Mouse (Mus musculus) liver, embryonic 16.5 days (tissue): ENCODE data around the gene Raet1d. TPM values are rescaled to one million over a fixed set of nuclear protein-coding genes. Genes with fewer than 3 reads are reported as not detected.
"Not testable (repeated sequence)": the region's sequence is repeated elsewhere in the genome, so short reads cannot be mapped to it uniquely, and the experiment has no call there.

Experiments
- ATAC-seq: fragments of 200-750 bp; cut with Nextera tagmentation; 2 replicates; pipeline ENCODE4 v1.8.0; 2017; ENCODE audit warnings: low read depth, mild to moderate bottlenecking, moderate number of reproducible peaks, moderate library complexity
- H3K27ac ChIP-seq: fragments of 300-500 bp; sonication (generic); 2 replicates; pipeline ENCODE4 v1.5.1; 2014; ENCODE audit warnings: mild to moderate bottlenecking, low read length
- H3K27me3 ChIP-seq: fragments of 300-500 bp; sonication (generic); 2 replicates; pipeline ENCODE4 v1.6.1; 2014; ENCODE audit warnings: low read depth, low read length, mixed read lengths; ENCODE audit not compliant: control insufficient read depth, insufficient read depth
- H3K36me3 ChIP-seq: fragments of 300-500 bp; sonication (generic); 2 replicates; pipeline ENCODE4 v1.6.1; 2014; ENCODE audit warnings: mild to moderate bottlenecking; ENCODE audit not compliant: control insufficient read depth, insufficient read depth
- H3K4me1 ChIP-seq: fragments of 300-500 bp; sonication (generic); 2 replicates; pipeline ENCODE4 v1.6.1; 2014; ENCODE audit warnings: low read depth, low read length, mixed read lengths; ENCODE audit not compliant: control insufficient read depth
- H3K4me2 ChIP-seq: fragments of 300-500 bp; sonication (generic); 2 replicates; pipeline ENCODE4 v1.6.1; 2014; ENCODE audit warnings: low read depth, low read length, mixed read lengths
- H3K4me3 ChIP-seq: fragments of 300-500 bp; sonication (generic); 2 replicates; pipeline ENCODE4 v1.5.1; 2014; ENCODE audit warnings: low read depth, mild to moderate bottlenecking, low read length
- H3K9ac ChIP-seq: fragments of 300-500 bp; sonication (generic); 2 replicates; pipeline ENCODE4 v1.6.1; 2014; ENCODE audit warnings: low read depth, low read length
- H3K9me3 ChIP-seq: fragments of 300-500 bp; sonication (generic); replicated peaks from 2 replicates; pipeline ENCODE4 v1.6.1; 2016; ENCODE audit warnings: low read length; ENCODE audit not compliant: control insufficient read depth
- WGBS: fragments of 180-500 bp; shearing (Covaris S2); extraction: QIAGEN DNeasy Blood & Tissue Kit; methylation state at CpG from one replicate; pipeline ENCODE4 v1.1.7; 2014; ENCODE audit not compliant: insufficient replicate concordance; 5-methylcytosine and 5-hydroxymethylcytosine counted together
- polyA plus RNA-seq: library from polyadenylated mRNA; unstranded; fragments of >200 nt; fragmentation: Nextera tagmentation; extraction: Ambion mirVana; gene quantifications from 2 replicates; pipeline ENCODE4 v1.2.1, GENCODE M21; 2015

Gene Raet1d
- 9.0 and 10.0 TPM in 2 replicates for polyA plus RNA-seq

DNA sequence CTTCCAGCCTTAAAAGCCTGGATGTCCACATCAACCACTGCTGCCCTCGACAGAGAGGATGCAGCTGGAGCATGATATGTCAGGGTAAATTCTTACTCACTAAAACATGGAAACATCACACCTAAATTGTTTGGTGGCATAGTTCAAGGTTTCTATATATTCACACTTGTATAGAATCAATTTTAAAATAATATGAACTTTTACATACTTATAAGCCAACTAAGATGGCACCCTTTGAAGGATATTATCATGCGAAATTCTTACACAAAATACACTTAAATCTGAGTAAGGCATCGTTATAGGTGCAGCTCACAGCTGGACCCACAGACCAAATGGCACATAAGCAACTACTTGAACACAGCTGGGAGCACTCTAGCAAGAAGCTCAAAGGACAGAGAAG is at the start of gene Raet1d:
Raet1d (plus strand) TSS at position 301 of the 400 bp plus-strand sequence.
- not testable (repeated sequence) for ATAC-seq, H3K4me2 ChIP-seq, H3K4me1 ChIP-seq, H3K9ac ChIP-seq, H3K4me3 ChIP-seq, H3K36me3 ChIP-seq, H3K9me3 ChIP-seq, H3K27me3 ChIP-seq, H3K27ac ChIP-seq
- WGBS, result 42% methylated on average over 3 of the region's 3 CpGs

DNA sequence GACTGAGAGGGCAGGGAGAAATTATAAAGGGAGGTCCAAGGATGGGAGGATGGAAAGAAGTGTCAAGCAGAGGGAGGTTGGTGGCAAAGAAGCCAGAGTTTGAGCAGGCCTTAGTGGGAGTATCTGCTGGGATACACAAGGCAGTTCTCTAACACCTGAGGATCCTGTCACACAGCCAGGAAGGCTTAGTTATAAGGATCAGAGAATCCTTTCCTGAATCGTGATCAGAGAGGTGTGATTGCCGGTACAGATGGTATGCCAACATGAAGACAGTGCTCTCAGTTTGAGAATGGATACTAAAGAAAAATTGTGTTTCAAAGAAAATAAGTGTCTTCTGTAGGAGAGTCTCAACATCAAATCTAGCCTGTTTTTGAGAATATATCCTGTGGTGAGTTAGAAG is 37.5 kb upstream of the Raet1d start:
- Histone ChIP-seq H3K27ac (no peak overlapping the region), H3K9me3 (no peaks in the 10 kb centered on the region), H3K36me3 (no peaks in the 10 kb centered on the region), H3K4me2 (no peak overlapping the region), H3K9ac (no peak overlapping the region), H3K4me1 (no peaks in the 10 kb centered on the region), H3K4me3 (no peak overlapping the region), H3K27me3 (no peaks in the 10 kb centered on the region)
- no peak for ATAC-seq
- 69% methylated on average over 2 of the region's 2 CpGs for WGBS

DNA sequence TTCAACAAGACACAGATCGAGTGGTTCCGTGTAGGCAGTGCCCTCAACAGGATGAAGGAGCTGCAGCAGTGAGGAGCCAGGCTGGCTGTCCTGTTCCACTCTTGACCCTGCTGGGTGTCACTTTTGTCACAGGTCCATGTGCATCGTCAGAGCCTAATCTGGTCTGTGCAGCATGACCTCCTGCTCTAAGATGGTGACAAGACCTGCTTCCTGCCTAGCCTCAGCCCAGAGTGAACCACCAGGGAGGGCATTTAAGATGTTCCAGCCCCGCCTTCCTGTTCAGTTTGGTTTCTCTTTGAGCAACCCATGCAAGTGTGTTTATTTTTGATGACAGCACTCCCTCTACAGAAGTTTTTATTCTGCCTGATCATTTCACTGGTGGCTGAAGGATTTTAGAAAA is 14.6 kb upstream of the Raet1d start:
- not testable (repeated sequence) for H3K4me3 ChIP-seq, H3K27ac ChIP-seq, H3K27me3 ChIP-seq, H3K4me2 ChIP-seq, H3K36me3 ChIP-seq, ATAC-seq, H3K4me1 ChIP-seq, H3K9ac ChIP-seq, H3K9me3 ChIP-seq
- 56% methylated on average over 4 of the region's 4 CpGs for WGBS

DNA sequence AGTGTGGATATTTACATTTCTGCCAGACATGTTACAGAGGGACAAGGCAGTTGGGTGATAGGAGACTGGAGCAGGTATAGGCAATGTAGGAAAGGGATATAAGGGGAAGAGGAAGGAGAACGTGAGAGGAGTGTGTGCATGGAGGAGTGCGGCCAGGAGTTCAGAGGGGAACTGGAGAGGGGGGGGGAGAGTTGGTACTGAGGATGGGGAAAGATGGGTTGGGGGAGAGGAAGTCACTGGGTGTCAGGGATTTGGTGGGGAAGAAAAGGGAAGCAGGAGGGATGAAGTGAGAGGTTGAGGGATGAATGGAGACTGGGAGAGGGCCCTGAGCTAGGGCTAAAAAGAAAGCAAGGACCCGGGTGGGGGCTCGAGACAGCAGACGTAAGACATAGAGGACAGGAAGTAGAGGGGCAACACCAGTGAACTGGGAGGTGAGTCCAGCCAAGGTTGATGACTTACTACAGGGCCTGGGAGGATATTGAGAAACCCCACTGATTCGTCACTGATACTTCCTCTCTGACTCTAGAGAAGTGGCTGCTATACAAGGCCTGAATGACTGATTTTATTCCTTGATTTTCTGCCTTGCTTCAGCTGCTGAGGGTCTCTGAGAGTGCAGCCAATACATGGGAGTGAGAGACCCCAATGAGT is 6.7 kb upstream of the Raet1d start:
- not testable (repeated sequence) for H3K9ac ChIP-seq, H3K9me3 ChIP-seq, H3K4me3 ChIP-seq, H3K4me2 ChIP-seq, H3K36me3 ChIP-seq, H3K27me3 ChIP-seq, H3K27ac ChIP-seq, H3K4me1 ChIP-seq
- WGBS, result 34% methylated on average over 6 of the region's 6 CpGs
- peak; percentile 16; the same call in 1 of the 2 replicates for ATAC-seq

DNA sequence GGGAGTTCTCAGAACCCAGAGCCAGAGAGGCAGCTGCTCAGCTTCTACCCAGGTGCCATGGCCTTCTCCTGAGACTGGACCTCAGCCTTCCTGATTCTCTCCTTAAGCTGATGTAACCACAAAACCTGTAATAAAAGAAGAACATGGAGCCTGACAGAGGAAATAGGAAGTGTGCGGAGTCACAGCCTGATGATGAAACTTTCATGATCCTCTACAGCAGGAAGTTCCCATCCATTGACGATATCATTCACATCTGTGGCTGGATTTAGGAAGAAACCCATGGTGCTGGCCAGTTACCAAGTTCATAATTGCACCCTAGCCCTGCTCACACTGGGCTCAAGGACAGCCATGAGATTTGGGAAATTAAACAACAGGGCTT is 6.2 kb upstream of the Raet1d start:
- H3K9ac ChIP-seq, H3K36me3 ChIP-seq, H3K4me3 ChIP-seq, H3K27ac ChIP-seq, ATAC-seq, H3K27me3 ChIP-seq, H3K4me1 ChIP-seq, H3K9me3 ChIP-seq, H3K4me2 ChIP-seq: not testable (repeated sequence)
- WGBS, result 33% methylated on average over 2 of the region's 2 CpGs

DNA sequence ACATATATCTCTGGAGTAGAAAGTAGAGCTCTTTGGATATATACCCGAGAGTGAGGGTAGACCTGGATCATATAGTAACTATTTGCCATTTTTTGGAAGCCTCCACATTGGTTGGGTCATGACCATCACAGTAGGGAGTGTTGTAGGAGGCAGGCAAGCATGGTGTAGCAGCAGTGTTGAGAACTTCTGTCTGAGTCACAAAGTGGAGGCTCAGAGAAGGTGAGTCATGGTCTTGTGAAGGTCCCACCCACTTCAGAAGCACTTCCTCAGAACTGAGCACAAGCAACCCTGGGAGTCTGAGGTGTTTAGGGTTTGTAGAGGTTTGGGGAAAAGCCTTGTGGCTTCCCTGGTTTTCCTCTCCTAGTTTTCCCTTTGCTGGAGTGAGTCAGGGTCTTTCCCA is 3.0 kb upstream of the Raet1d start:
- ATAC-seq, H3K4me1 ChIP-seq, H3K9me3 ChIP-seq, H3K9ac ChIP-seq, H3K4me3 ChIP-seq, H3K27me3 ChIP-seq, H3K36me3 ChIP-seq, H3K27ac ChIP-seq, H3K4me2 ChIP-seq: not testable (repeated sequence)
- 39% methylated on average over 1 of the region's 1 CpGs for WGBS

DNA sequence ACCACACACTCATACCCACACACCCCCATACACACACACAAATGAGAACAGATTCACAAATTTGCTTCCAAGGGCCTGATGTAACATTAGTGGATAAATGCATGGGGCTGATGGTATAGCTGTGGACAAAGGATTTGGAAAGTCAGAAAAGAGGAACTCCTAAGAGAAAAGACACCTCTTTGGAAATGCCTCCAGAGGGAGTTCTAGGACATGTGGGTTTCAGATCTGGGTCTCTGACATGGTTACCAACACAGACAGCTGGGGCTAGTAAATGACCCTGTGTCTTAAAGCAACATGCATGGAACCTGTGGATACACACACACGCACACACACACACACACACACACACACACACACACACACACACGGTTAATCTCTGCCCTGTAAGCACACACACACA is 605 bp downstream of the Raet1d start:
- H3K4me1 ChIP-seq, H3K36me3 ChIP-seq, H3K9me3 ChIP-seq, H3K27ac ChIP-seq, H3K27me3 ChIP-seq, H3K9ac ChIP-seq, ATAC-seq, H3K4me3 ChIP-seq, H3K4me2 ChIP-seq: not testable (repeated sequence)
- WGBS, result 25% methylated on average over 2 of the region's 2 CpGs

DNA sequence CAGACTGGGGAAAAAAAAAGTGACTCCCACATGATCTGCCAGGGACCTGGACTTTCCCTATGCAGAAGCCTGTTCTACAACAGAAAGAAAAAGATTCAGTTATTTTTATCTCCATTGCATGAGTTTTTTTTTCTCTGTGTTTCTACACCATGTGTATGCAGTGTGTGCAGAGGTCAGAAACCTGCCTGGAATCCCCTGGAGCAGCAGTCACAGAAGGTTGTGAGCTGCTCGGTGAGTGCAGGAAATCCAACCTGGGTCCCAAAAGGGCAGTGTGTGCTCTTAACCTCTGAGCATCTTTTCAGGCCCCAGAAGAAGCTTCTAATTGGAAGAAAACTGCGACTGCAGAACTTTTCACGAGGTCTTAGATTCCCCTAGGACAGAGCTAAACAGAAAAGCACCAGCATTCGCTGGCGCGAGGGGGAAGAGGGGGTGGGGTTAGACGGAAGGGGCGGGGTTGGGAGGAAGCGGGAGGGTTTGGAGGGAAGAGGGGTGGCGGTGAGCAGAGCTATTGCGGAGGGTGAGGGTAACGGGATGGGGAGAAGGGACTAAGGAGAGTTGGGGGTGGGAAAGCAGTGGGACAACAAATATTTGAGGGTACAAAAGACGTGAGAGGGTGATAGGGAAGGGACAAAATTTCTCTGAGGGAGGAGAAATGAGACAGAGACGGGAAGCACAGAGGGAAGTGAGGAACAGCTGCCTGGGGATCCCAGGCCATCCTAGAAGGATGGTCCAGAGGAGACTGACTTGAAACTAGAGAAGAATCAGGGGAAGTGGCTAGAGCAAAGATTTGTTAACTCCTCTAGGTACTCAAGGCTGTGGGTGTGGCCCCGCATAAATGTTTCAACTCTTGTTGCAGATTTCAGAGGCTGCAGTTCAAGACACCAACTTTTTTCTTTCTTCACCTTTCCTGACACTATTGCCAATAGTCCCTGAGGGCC is 1.3 kb downstream of the Raet1d start:
- under 1% methylated on average over 8 of the region's 15 CpGs for WGBS

DNA sequence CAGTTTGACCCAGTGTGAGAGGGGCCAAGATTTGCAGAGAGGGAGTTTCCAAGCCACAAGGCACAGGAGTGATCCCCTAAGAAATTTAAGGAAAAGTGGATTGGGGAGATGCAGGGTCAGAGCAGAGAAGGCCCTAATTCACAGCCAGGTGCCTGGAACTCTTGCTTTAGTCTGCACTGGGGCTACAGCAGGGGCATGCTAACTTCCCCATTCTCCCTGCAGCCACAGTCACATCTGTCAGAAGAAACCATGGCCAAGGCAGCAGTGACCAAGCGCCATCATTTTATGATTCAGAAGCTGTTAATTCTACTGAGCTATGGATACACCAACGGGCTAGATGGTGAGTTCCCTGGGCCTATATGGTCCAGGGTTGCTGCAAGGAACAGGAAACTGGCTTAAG is 2.1 kb downstream of the Raet1d start:
- not testable (repeated sequence) for H3K4me1 ChIP-seq, H3K9ac ChIP-seq, H3K27me3 ChIP-seq, H3K4me2 ChIP-seq, H3K27ac ChIP-seq, ATAC-seq, H3K36me3 ChIP-seq, H3K4me3 ChIP-seq, H3K9me3 ChIP-seq
- 24% methylated on average over 1 of the region's 2 CpGs for WGBS

More for the DNA sequence above, 1.3 kb downstream of the Raet1d start:
- H3K4me1 ChIP-seq, H3K9me3 ChIP-seq, H3K27ac ChIP-seq, H3K4me2 ChIP-seq, H3K27me3 ChIP-seq, H3K9ac ChIP-seq, H3K4me3 ChIP-seq, H3K36me3 ChIP-seq: not testable (repeated sequence)
- peak; percentile 51 for ATAC-seq
